Mouse (Mus musculus) spleen, postnatal 10 days (tissue): ENCODE data around the gene Fam78b.

ENCODE experiments used
- DNase-seq, 2 experiments: peaks; one replicate each; pipeline ENCODE4 v3.0.0; 2021 to 2022; ENCODE audit warnings: low spot score in 2 of 2

Gene Fam78b

DNA sequence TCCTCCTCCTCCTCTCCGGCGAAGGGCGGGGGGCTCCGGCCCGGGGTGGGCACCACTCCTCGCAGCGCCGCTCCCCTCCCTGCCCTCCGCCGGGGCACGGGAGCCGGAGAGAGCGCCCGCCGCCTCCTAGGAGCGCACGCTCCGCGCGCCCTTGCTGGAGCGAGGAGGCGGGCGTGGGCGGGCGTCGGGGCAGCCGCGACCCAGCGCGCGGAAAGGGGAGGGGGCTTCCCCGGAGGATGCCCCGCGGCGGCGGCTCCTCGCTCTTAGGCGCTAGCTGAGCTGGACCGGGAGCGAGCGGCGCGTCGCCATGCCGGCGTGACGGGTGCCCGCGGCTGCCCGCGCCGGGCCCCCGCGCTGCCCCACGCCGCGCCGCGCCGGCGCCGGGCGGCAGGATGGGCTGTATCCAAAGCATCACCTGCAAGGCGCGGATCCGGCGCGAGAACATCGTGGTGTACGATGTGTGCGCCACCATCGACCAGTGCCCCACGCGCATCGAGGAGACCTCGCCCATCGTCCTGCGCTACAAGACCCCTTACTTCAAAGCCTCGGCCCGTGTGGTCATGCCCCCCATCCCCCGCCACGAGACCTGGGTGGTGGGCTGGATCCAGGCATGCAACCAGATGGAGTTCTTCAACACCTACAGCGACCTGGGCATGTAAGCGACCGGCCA, at the start of gene Fam78b:
Gene Fam78b, plus strand, starts transcription at position 244 of the 670 bp plus-strand sequence.
- DNase-seq: peak; percentile 7 to 18

DNA sequence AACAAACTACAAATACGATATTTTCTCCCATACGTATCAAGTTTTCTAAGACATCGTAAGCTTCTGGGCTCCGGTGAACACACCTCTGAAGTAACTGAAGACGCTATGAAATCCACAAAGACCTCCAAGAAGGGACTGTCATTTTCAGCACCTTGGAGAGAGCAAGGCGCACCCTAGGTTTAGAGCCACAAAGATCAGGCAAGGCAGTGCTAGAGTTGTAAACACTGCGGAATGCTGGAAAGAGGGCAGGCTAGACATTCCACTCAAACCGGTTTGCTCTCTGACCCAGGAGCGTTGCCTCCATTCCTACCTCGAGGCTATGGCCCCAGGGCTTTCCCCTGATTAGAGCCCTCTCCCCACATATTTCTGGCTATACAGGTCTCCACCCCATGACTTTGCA, 36.7 kb upstream of the Fam78b start:
- no peak for DNase-seq

DNA sequence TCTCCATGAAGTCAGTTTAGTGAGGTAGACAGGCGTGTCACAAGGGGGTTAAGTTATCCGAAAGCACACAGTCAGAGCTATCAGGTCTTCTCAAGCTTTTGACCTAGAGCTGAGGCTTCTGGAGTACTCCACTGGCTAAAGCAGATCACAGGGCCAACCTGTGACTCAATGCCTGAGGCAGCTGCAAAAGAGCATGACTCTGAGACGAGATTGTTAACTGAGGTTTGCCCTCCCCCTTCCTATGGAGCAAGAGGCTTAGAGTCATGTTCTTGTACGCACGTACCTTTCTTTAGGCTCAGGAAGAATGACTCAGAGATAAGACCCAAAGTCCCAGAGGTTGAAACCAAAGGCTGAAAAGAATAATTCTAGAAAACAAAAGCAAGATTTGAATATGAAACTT, 32.9 kb upstream of the Fam78b start:
- no peak for DNase-seq

DNA sequence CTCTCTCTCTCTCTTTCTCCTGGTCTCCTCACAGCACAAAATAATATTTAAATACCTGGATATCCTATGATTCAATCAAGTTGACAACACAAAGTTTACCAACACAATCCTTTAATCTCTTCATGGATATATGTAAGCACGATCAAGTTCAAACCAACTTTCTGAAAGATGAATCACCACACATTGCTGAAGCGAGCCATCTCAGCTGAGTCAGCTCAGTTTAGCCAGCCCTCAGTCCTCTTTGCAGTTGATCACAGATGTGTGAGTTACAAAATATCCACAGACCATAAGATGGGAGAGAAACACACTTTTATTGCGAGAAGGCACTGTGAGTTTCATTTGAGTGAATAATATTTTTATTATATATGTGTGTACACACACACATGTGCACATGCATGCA, 27.5 kb upstream of the Fam78b start:
- no peak for DNase-seq

DNA sequence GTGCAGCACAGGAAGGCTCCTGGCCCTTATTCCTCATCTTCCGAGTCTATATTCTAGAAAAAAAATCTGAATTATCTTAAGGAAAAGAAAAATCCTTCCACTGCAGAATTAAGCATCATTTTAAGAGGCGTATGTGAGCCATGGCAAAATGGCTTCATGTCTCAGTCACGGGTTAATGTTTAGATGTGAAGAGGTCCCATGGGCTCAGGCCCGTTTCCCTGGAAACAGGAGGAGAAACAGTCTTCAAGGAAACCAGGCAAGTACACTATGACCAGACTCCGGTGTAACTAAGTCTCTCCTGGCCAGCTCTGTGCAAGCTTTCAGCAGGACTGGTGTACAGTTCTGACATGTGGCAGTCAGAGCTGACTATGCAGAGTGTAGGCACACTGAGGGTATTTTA, 22.6 kb upstream of the Fam78b start:
- no peak for DNase-seq

DNA sequence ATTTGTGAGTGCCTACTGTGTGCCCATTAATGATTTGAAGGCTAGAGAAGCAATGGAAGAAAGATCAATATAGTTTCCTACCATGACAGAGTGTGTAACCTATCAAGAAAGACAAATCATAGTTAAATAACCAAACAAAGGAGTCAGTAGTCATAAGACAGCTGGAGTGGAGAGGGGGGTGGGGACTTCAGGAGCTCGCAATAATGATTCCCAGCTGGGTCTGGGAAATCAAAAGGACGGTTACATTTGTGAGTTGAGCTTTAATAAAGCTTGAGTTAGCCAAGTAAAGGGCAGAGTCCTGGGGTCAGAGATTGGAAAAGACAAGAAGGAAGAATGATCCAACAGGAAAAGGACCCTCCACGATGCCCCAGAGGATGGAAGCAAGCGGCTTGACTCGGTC, 7.0 kb upstream of the Fam78b start:
- no peak for DNase-seq

DNA sequence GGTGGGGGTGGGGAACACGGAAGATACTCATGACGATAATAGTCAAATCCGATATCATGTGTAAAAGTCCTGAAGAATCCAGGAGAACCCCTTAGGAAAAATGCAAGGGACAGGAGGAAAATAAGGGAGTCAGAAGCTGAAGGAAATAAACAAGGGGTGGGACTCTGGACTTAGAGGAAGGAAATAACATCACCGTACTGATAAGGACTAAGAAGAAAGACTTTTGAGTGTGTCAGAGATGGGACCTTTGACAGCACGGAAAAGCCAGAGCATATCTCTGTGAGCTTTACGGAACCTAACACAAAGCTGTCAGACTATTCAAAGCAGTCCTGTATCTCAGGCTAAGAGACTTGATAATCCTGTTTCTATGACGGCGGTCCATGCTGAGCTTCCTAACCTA, 5.0 kb upstream of the Fam78b start:
- DNase-seq: no peak

DNA sequence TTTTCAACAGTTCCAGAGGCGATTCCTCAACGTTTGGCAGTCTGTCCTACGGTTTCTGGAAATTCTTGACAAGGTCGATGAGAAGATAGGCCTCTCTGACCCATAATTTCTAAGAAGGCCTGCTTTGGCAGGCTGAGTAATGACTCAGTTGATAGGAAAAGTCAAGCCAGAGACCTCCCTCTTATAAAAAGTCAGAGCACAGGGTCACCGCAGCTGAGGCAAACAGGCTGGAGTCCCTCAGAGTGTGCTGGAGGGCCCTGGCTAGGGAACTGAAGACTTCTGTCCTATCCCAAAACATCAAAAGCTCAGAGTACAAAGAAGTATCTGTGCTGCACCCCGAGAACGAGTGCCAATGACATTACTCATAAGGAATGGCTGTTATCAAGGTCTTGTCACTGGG, 4.4 kb upstream of the Fam78b start:
- no peak for DNase-seq

DNA sequence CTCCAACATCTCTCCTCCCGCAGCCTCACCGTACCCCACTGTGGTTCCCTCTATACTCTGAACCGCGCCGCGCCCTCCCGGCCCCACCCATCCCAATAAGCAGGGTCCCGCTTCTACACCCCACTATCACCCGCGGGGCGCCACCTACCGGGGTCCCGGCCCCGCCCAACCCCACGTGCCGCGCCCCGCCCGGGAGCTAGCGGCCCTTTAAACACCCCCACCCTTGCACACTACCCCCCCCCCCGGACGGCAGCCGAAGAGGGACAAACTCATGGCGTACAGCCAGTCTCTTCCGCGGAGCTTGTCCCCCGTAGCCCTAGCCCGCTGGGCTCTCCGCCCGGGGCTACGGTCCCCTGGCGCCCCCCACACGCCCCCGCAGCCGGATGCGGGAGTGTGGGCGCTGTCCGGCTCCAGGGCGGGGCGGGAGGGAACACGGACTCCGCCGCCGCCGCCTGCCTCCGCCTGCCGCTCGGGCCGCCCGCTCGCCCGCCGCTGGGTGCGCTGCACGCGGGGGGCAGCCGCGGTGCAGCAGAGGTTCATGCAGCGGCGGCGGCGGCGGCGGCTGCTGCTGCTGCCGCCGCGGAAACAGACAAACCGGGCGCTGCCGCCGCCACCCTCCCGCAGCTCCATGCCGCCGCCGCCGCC, 566 bp upstream of the Fam78b start:
- peak; percentile 51 to 82 for DNase-seq

DNA sequence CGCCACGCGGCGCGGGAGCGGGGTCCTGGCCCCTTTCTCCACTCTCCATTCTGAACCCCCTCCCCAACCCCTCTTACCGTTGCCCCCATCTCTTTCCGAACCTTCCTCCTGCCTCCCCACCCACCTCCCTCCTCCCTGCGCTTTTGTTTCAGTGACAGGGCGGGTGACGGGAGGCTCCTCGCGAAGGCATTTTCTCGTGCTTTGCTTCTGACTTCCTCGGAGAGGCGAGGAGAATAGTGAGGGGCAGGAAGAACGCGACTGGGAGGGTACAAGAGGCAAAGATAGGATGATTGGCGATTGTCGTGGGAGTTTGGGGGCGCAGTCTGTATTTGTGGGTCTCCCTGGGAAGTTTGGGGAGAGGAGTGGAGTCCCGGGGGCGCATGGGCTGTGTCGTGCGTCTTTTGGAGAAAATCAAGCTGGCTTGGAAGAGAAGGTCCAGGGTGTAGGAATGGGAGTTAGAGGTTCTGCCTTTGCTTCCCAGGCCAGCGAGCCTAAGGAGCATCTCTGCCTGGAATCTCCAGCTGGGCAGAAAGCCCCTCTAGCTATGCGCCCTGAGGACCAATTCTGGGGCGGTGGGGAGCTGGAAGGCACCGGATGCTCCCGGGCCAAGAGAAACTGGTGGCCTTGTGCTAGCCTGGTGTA, 748 bp downstream of the Fam78b start:
- no peak for DNase-seq

DNA sequence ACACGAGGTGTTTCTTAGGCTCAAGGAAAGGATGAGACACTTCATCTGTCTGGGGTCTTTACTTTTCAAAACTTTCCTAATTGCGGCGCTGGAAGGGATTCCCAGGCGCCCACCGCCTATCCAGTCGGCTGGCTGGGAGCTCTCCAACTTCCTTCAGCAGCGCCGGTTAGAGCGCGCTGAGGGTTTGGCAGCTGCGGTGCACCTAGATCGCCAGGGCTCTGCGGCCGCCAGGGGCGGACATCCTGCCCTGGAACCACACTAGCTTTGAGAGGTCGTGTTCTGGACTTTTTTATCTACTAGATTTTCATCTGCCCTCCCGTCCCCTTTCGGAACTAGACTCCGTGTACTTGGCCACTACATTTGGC, 1.3 kb downstream of the Fam78b start:
- DNase-seq: peak in 1 of 2 experiments; percentile 25

DNA sequence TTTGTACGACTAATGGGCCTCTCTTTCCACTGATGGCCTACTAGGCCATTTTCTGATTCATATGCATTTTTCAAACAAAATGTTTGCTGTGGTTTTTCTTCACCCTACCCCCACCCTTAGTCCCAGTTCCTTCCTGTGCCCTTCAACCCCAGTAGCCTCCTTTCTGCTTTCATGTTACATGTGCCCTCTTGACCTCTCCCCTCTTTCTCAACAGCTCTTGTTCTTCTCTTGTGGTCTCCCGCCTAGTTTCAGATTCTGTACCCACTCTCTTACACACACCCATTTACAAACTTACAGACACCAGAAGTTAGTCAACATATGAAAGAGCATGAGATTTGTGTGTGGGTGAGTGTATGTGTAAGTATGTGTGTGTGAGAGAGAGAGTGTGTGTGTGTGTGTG, 3.4 kb downstream of the Fam78b start:
- no peak for DNase-seq

DNA sequence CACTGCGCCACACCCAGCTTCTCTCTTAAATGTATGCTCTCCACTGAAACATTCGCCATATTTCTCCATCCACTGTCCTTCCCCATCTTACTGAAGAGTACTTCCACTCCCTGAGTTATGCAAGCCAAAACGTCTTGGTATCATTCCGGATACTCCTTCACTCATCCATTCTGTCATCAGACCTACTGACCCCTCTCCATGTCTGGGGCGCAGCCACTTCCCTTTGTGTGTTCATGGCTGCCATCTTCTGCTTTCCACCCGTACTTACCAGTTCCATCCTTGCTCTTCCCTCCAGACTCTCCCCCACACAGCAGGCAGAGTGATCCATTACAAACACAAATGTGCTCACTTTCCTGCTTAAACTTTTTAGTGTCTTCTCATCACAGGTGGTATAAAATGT, 6.1 kb downstream of the Fam78b start:
- DNase-seq: no peak

DNA sequence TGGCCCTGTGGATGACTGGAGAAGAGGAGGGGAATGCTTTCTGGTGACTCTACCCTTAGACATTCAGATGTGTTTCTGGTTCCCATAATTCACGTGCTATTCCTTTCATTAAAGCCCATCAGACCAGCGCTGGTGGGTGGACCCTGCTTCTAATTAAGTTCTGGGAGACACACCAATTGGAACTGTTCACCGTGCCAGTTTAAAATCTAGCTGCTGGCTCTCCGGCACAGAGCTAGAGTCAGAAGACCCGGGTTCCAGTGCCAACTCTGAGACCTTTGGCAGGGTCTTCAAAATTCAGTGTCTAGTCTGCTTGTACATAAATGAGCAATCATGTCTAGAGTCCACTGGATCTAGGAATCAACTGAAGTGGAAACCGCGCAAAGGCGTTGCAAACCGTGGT, 9.0 kb downstream of the Fam78b start:
- no peak for DNase-seq

DNA sequence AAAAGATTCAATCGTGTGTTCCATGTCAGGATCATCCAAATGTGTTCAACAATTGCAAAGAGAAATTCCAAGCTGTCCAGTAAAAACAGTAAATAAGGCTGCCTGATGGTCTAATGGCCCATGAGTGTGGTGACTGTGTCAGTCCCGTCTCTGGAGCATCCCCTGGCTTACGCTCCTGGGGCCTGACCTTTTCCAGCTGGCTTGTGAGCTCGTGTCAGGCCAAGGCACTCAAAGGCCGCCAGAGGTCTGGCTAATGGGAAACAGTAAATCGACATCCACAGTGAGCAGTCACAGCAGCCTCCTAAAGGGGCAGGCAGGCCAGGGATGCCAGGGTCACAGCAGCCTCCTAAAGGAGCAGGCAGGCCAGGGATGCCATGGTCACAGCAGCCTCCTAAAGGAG, 10.1 kb downstream of the Fam78b start:
- DNase-seq: no peak

DNA sequence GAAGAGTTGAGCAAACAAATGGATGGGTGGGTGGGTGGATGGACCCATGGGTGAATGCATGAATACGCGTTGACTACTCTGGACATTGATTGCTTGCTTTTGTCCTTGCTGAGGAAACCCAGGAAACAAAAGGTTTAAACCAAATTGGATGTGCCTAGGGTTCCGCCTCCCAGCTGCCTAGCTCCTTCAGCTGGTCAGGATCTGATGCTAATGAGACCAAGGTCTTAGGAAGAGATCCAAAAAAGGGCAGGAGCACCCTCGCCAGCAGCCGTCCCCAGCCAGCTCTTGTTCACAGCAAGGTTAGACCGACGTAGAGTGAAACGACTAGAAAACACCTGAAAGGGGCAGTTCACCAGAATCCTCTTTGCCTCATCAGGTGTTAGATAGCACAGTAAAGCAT, 11.4 kb downstream of the Fam78b start:
- DNase-seq: no peak

DNA sequence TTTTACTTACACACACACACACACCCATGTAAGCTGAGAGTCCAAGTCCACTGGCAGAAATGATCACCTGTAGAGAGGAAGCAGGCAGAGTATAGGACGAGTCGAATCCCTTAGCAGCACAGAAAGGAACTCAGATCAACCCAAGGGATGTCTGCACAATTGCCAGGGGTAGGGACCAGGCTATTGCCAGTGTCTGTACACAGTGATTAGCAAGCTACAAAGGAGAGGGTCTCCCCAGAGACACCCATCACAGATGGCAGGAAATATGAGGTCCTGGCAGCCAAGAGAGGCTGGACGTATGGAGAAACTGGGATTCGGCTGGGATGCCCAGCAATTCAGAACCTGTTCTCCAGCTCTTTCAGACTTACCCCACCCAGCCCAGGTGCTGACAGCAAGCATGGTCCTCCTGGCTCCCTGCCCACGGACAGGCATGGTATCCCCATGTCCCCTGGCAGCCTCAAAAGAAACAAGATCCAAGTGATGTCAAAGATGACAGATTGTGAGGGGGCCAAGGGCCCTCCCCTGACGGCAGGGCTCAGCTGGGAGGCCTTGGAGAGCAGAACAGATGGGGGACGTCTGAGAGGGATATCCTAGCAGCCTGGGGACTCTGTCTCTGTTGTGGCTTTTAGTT, 12.1 kb downstream of the Fam78b start:
- DNase-seq: no peak

DNA sequence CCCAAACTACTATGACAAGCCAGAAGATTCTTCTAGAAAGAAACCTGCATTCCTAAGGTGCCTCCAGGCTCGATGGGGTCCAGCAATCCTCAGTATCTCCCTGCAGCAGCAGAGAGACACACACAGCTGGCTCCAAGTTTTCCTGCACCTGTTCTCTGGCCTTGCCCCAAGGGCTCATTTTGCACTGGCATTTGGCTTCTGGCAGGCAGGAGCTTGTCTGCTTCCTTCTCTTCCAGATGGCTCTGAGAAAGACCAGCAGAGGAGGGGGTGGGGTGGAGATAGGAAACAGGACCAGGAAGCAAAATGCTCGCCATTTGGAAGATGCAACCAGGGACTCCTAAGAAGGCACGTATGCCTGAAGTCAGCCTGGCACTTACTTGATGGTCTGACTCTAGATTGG, 15.1 kb downstream of the Fam78b start:
- no peak for DNase-seq

DNA sequence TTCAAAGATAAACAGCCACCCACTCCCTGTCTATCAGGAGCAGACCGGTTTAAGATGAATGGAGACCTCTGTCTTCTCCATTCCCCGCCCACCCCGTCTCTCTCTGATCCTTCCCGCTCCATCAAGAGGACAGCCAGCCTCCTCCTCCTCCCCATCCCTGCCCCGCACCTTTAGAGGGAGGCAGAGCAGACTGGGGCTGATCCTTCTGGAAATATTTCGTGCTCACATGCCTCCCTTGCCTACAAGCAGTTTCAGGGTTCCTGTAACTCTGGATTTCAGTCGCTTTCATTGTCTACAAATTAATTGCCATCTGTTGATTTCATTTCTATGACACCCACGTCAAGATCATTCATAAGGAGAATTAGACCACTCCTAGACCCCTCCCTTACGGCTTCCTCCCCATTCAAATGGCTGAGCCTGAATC, 20.8 kb downstream of the Fam78b start:
- DNase-seq: no peak

DNA sequence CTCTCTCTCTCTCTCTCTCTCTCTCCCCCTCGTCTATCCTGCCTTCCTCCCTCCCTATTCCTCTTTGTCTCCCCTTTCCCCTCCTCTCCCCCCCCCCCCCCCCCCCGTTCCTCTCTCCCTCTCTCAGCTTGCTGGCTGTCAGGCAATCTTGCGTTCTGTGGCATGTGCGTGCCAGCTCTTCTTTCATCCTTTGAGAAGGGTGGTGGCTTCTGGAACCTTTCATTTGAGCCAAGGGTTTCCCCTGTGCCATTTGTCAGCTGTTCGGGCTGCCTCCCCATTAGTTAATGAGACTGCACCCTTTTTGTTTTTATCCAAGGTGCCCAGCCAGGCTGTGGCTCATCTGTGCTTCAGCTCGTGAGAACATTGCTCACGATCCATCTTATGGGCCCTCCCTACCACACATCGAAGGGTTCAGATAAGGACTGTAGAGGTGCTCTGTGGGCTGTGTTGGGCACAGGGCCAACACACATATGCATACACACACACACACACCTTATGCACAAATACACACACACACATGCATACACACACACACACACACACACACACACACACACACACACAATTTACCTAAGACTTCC, 21.4 kb downstream of the Fam78b start:
- DNase-seq: no peak

DNA sequence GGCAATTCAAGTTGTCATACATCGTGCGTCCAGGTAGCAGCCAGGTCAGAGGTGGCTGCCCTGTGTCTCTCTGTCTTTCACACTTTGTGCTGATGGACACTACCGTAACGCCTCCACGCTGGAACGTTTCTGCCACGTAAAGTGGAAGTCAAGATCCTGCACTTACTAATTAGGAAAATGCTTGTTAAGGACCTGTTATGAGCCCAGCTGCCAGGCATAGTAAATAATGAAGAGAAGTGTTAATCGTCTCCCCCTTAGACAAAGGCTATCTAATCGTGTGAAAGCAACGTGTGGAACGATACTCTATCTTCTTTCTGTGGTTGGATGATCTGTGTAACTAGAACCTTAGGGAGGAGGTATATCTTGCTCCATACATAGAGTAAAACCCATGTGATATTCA, 22.6 kb downstream of the Fam78b start:
- DNase-seq: no peak

DNA sequence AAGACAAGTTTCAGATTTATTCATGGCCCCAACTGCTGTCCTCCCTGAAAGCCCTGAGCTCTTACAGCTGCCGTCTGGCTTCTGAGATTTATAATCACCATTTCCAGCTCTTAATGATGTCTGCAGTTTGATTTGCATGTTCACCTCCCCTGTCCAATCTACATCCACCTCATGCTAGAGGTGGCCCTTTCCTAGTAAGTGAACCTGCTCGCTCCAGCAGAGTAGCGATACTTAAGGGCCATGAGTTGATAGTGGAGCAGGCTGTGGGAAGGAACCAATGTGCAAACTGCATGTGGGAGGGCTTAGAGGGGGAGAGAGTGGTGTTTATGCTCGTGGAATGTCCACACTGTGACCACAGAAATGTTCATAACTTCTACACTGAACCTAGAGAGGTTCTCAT, 23.7 kb downstream of the Fam78b start:
- DNase-seq: no peak
